Mouse (Mus musculus) testis, adult 2 months (tissue): ENCODE measurements around the gene Cblc.

Source experiments
- CTCF ChIP-seq: fragments of 200-500 bp; IDR thresholded peaks from 2 replicates; pipeline ENCODE4 v1.5.1; 2012; ENCODE audit warnings: low read depth, mild to moderate bottlenecking, inconsistent platforms, low read length, moderate library complexity; ENCODE audit not compliant: control insufficient read depth, insufficient read depth, insufficient replicate concordance
- POLR2A ChIP-seq: fragments of 200-500 bp; IDR thresholded peaks from 2 replicates; pipeline ENCODE4 v1.6.1; 2012; ENCODE audit warnings: low read depth, mild to moderate bottlenecking, inconsistent platforms, low read length, moderate library complexity; ENCODE audit not compliant: control insufficient read depth

DNA sequence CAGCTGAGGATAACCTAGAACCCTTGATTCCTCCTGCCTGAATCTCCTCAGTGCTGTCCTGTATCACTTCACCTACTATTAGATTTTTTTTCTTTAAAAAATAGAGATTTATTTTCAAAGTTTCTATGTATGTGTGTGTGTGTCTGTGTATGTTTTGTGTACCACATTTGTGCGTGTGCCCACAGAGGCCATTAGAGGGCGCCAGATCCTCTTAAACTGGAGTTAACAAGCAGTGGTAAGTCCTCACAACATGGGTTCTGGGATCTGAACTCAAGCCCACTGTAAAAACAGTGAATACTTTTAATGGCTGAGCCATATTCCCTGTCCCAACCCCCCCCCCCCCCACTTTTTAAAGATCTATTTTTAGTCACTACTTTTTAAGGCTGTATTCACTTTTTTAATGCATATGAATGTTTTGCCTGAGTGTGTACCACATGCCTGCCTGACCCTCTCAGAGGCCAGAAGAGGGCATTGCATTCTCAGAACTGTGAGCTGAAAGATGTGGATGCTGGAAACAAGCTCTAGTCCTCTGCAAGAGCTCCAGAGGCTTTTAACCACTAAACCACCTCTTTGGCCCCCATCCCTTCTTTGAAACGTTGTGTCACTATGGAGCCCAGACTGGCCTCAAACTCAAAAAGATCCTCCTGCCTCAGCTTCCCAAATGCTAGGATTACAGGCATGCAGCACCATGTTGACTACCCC lies 23.9 kb upstream of the Cblc start:
- no peak for TF ChIP-seq CTCF
- TF ChIP-seq POLR2A: no peak
